Mouse (Mus musculus) CH12.LX (cell line): ENCODE data around the gene Tor3a. TPM values are rescaled to one million over a fixed set of nuclear protein-coding genes. Genes with fewer than 3 reads are reported as not detected.

ENCODE experiments used
- DNase-seq: peaks from one replicate; pipeline ENCODE4 v3.0.0-alpha.2; 2013; ENCODE audit errors: extremely low read depth
- H3K27ac ChIP-seq: 2 replicates; pipeline ENCODE4 v1.5.1; 2012; ENCODE audit warnings: low read depth, mild to moderate bottlenecking, control low read depth, moderate library complexity; ENCODE audit not compliant: insufficient read depth
- H3K27me3 ChIP-seq: replicated peaks from 2 replicates; pipeline ENCODE3; 2012; ENCODE audit warnings: inconsistent platforms
- H3K36me3 ChIP-seq, 2 experiments: replicated peaks in 1 of 2; 2 replicates each; pipeline versions ENCODE3 to v1.6.1; 2012; ENCODE audit warnings: inconsistent platforms in 1 of 2, low read length in 1 of 2, mild to moderate bottlenecking in 1 of 2, mixed read lengths in 1 of 2, moderate library complexity in 1 of 2; ENCODE audit not compliant: control insufficient read depth in 1 of 2, insufficient read depth in 1 of 2
- H3K4me1 ChIP-seq, 2 experiments: 2 replicates each; pipeline ENCODE4 v1.6.1; 2012; ENCODE audit warnings: inconsistent platforms in 1 of 2, moderate library complexity in 1 of 2; ENCODE audit not compliant: insufficient read depth in 2 of 2, control insufficient read depth in 1 of 2
- H3K4me2 ChIP-seq: 2 replicates; pipeline ENCODE4 v1.6.1; 2012; ENCODE audit warnings: low read depth, mild to moderate bottlenecking, control low read depth; ENCODE audit not compliant: poor library complexity, insufficient read depth, severe bottlenecking
- H3K4me3 ChIP-seq, 3 experiments: fragments of 150-350 bp in 1 of 3; sonication (generic) in 1 of 3; replicated peaks in 1 of 3; 2 replicates each; pipeline versions ENCODE3 to v1.5.1; 2011 to 2012; ENCODE audit warnings: low read depth in 2 of 3, low read length in 2 of 3, mild to moderate bottlenecking in 2 of 3, moderate library complexity in 2 of 3, control low read depth in 1 of 3, improper control_type of control experiment in 1 of 3, inconsistent platforms in 1 of 3, mixed read lengths in 1 of 3; ENCODE audit not compliant: poor library complexity in 1 of 3
- H3K79me2 ChIP-seq: replicated peaks from 2 replicates; pipeline ENCODE4 v1.6.1; 2012; ENCODE audit warnings: mild to moderate bottlenecking, moderate library complexity; ENCODE audit not compliant: control insufficient read depth, poor library complexity, insufficient read depth, severe bottlenecking; ENCODE audit errors: extremely low read depth
- H3K9ac ChIP-seq: 2 replicates; pipeline ENCODE4 v1.6.1; 2012; ENCODE audit warnings: low read depth, mild to moderate bottlenecking, control low read depth, moderate library complexity; ENCODE audit not compliant: insufficient read depth
- H3K9me3 ChIP-seq: replicated peaks from 2 replicates; pipeline ENCODE3; 2012; ENCODE audit warnings: low read length, inconsistent platforms, mixed read lengths
- BHLHE40 ChIP-seq: IDR thresholded peaks from 2 replicates; pipeline ENCODE4 v1.6.1; 2011; ENCODE audit warnings: mild to moderate bottlenecking, low read depth, low read length, improper control_type of control experiment
- CHD1 ChIP-seq: IDR thresholded peaks from 2 replicates; pipeline ENCODE4 v1.6.1; 2012; ENCODE audit warnings: low read depth, low read length, improper control_type of control experiment, inconsistent platforms
- CHD2 ChIP-seq: IDR thresholded peaks from 2 replicates; pipeline ENCODE4 v1.6.1; 2011; ENCODE audit warnings: low read length, improper control_type of control experiment
- E2F4 ChIP-seq: IDR thresholded peaks from 2 replicates; pipeline ENCODE4 v1.6.1; 2011; ENCODE audit warnings: low read depth, low read length, improper control_type of control experiment; ENCODE audit not compliant: insufficient replicate concordance
- ELF1 ChIP-seq: IDR thresholded peaks from 2 replicates; pipeline ENCODE4 v1.6.1; 2014; ENCODE audit warnings: low read depth, mild to moderate bottlenecking, inconsistent platforms, low read length, improper control_type of control experiment
- ETS1 ChIP-seq: conservative IDR thresholded peaks from 2 replicates; pipeline ENCODE4 v1.6.1; 2012; ENCODE audit warnings: low read depth, mild to moderate bottlenecking, inconsistent platforms, low read length, improper control_type of control experiment, moderate library complexity
- GABPA ChIP-seq: IDR thresholded peaks from 2 replicates; pipeline ENCODE4 v1.6.1; 2012; ENCODE audit warnings: low read depth, low read length, improper control_type of control experiment, inconsistent platforms; ENCODE audit not compliant: insufficient replicate concordance
- HCFC1 ChIP-seq: IDR thresholded peaks from 2 replicates; pipeline ENCODE4 v1.6.1; 2012; ENCODE audit warnings: low read depth, mild to moderate bottlenecking, inconsistent platforms, low read length, improper control_type of control experiment
- JUN ChIP-seq: IDR thresholded peaks from 2 replicates; pipeline ENCODE4 v1.6.1; 2011; ENCODE audit warnings: low read depth, mild to moderate bottlenecking, low read length, improper control_type of control experiment, moderate library complexity; ENCODE audit not compliant: insufficient read depth
- JUND ChIP-seq: conservative IDR thresholded peaks from 2 replicates; pipeline ENCODE4 v1.6.1; 2011; ENCODE audit warnings: low read depth, low read length, improper control_type of control experiment
- MAFK ChIP-seq: IDR thresholded peaks from 2 replicates; pipeline ENCODE4 v1.6.1; 2011; ENCODE audit warnings: low read length, improper control_type of control experiment; ENCODE audit not compliant: insufficient replicate concordance
- MAX ChIP-seq: IDR thresholded peaks from 2 replicates; pipeline ENCODE4 v1.6.1; 2011; ENCODE audit warnings: low read length, improper control_type of control experiment
- MAZ ChIP-seq: IDR thresholded peaks from 2 replicates; pipeline ENCODE4 v1.6.1; 2012; ENCODE audit warnings: low read depth, mild to moderate bottlenecking, inconsistent platforms, low read length, improper control_type of control experiment, moderate library complexity
- MEF2A ChIP-seq: IDR thresholded peaks from 2 replicates; pipeline ENCODE4 v1.6.1; 2014; ENCODE audit warnings: low read depth, mild to moderate bottlenecking, inconsistent platforms, low read length, improper control_type of control experiment, borderline replicate concordance
- MXI1 ChIP-seq: IDR thresholded peaks from 2 replicates; pipeline ENCODE4 v1.6.1; 2011; ENCODE audit warnings: mild to moderate bottlenecking, low read depth, low read length, improper control_type of control experiment
- MYC ChIP-seq: IDR thresholded peaks from 2 replicates; pipeline ENCODE4 v1.6.1; 2011; ENCODE audit warnings: low read depth, mild to moderate bottlenecking, improper control_type of control experiment, low read length
- NELFE ChIP-seq: IDR thresholded peaks from 2 replicates; pipeline ENCODE4 v1.6.1; 2011; ENCODE audit warnings: low read depth, low read length, improper control_type of control experiment
- PAX5 ChIP-seq: IDR thresholded peaks from 2 replicates; pipeline ENCODE4 v1.6.1; 2012; ENCODE audit warnings: low read length, inconsistent platforms, mixed read lengths
- POLR2A ChIP-seq: IDR thresholded peaks from 2 replicates; pipeline ENCODE4 v1.6.1; 2011; ENCODE audit warnings: low read depth, mild to moderate bottlenecking, improper control_type of control experiment, low read length
- RAD21 ChIP-seq: IDR thresholded peaks from 2 replicates; pipeline ENCODE4 v1.6.1; 2011; ENCODE audit warnings: low read depth, mild to moderate bottlenecking, low read length, improper control_type of control experiment, moderate library complexity
- RCOR1 ChIP-seq: conservative IDR thresholded peaks from 2 replicates; pipeline ENCODE4 v1.6.1; 2012; ENCODE audit warnings: low read depth, mild to moderate bottlenecking, inconsistent platforms, low read length, improper control_type of control experiment
- TBP ChIP-seq: conservative IDR thresholded peaks from 2 replicates; pipeline ENCODE4 v1.6.1; 2011; ENCODE audit warnings: low read depth, low read length, improper control_type of control experiment
- TCF12 ChIP-seq: IDR thresholded peaks from 2 replicates; pipeline ENCODE4 v1.6.1; 2014; ENCODE audit warnings: low read depth, mild to moderate bottlenecking, inconsistent platforms, low read length, improper control_type of control experiment
- UBTF ChIP-seq: IDR thresholded peaks from 2 replicates; pipeline ENCODE4 v1.6.1; 2012; ENCODE audit warnings: low read depth, mild to moderate bottlenecking, inconsistent platforms, low read length, improper control_type of control experiment, moderate library complexity
- USF1 ChIP-seq: IDR thresholded peaks from 2 replicates; pipeline ENCODE4 v1.6.1; 2014; ENCODE audit warnings: low read depth, mild to moderate bottlenecking, inconsistent platforms, low read length, improper control_type of control experiment
- ZC3H11A ChIP-seq: IDR thresholded peaks from 2 replicates; pipeline ENCODE4 v1.6.1; 2012; ENCODE audit warnings: low read depth, mild to moderate bottlenecking, inconsistent platforms, low read length, improper control_type of control experiment
- ZKSCAN1 ChIP-seq: IDR thresholded peaks from 2 replicates; pipeline ENCODE4 v1.6.1; 2012; ENCODE audit warnings: low read depth, inconsistent platforms, low read length, improper control_type of control experiment, borderline replicate concordance
- ZNF384 ChIP-seq: IDR thresholded peaks from 2 replicates; pipeline ENCODE4 v1.6.1; 2012; ENCODE audit warnings: low read depth, low read length, improper control_type of control experiment, inconsistent platforms
- dilution Hi-C: fragments of 300-500 bp; cut with MboI; formaldehyde crosslinking; loops from 2 replicates; pipeline ENCODE4 v1.14.3; 2020; ENCODE audit warnings: low sequenced_read_pairs; ENCODE audit not compliant: extremely low pct_unique_long_range_greater_than_20kb, extremely low pct_ligation_motif_present
- in situ Hi-C: fragments of 300-500 bp; cut with MboI; formaldehyde crosslinking; loops from 3 replicates; pipeline ENCODE4 v1.14.3; 2019; ENCODE audit warnings: low sequenced_read_pairs, low pct_ligation_motif_present, low pct_unique_long_range_greater_than_20kb, mixed read lengths
- polyA plus RNA-seq: library from polyadenylated mRNA; unstranded; fragments of >175 nt; gene quantifications from 2 replicates; pipeline ENCODE4 v1.2.1, GENCODE M21; 2012; ENCODE audit warnings: low read depth; ENCODE audit not compliant: insufficient read length
- total RNA-seq, 2 experiments: library from RNA; depleted of rRNA; stranded (reverse); fragments of 300-350 nt in 1 of 2; fragments of >200 nt in 1 of 2; gene quantifications; 2 replicates each; pipeline ENCODE4 v1.2.3; 2012 to 2014

The Tor3a gene
- total and polyA plus RNA-seq, 3 experiments: 37.6 to 85.7 (median 53.8) TPM

- TF ChIP-seq POLR2A (no peak), USF1 (no peak), ZC3H11A (no peak), JUND (0 out of 2 replicates have a peak, but pooled peaks have one; percentile 19), PAX5 (no peak), ZNF384 (no peak), BHLHE40 (peak; percentile 23; the same call in 1 of the 2 replicates), MAFK (no peak), ZKSCAN1 (no peak), HCFC1 (no peak), MEF2A (no peak), NELFE (0 out of 2 replicates have a peak, but pooled peaks have one; percentile 22)
Measured at GRCm38 (mm10) chr1:156652189-156652822, 21.9 kb downstream of the Tor3a start (continued).

GRCm38 (mm10) chr1:156650631-156651030 is 23.5 kb downstream of the Tor3a start:
- Histone ChIP-seq H3K79me2 (no peaks in the 10 kb centered on the region), H3K27me3 (no peaks in the 10 kb centered on the region), H3K9ac (no peak overlapping the region), H3K9me3 (no peaks in the 10 kb centered on the region), H3K4me1 (peaks cover 0 to 43% of the 10 kb centered on the region in 2 experiments; a peak in 3 of 4 replicates), H3K4me3 (no peak overlapping the region), H3K36me3 (peaks cover 31 to 77% of the 10 kb centered on the region in 2 experiments), H3K4me2 (no peak overlapping the region), H3K27ac (no peak overlapping the region)
- no peak for DNase-seq
- in situ Hi-C loops: loop anchor here (10.0 kb wide), 1 partner anchor 64 kb away; the partner anchor contains the start of gene Fam20b
- TF ChIP-seq TBP: no peak
- no peak for TF ChIP-seq RAD21
- TF ChIP-seq ELF1: no peak
- no peak for TF ChIP-seq MAZ
- no peak for TF ChIP-seq BHLHE40
- no peak for TF ChIP-seq MYC
- no peak for TF ChIP-seq ETS1
- TF ChIP-seq TCF12: no peak
- no peak for TF ChIP-seq MAX
- no peak for TF ChIP-seq MXI1
- no peak for TF ChIP-seq E2F4
- TF ChIP-seq MEF2A: no peak
- no peak for TF ChIP-seq RCOR1
- TF ChIP-seq UBTF: no peak
- no peak for TF ChIP-seq CHD2
- no peak for TF ChIP-seq CHD1
- no peak for TF ChIP-seq JUN
- TF ChIP-seq GABPA: no peak
- TF ChIP-seq ZC3H11A: no peak
- dilution Hi-C loops: no loop called here
